Mouse (Mus musculus): ENCODE measurements around the gene Tcp11.
A peak's percentile ranks its signal among the peaks of the same experiment; 100 is the strongest.

The Tcp11 gene

DNA sequence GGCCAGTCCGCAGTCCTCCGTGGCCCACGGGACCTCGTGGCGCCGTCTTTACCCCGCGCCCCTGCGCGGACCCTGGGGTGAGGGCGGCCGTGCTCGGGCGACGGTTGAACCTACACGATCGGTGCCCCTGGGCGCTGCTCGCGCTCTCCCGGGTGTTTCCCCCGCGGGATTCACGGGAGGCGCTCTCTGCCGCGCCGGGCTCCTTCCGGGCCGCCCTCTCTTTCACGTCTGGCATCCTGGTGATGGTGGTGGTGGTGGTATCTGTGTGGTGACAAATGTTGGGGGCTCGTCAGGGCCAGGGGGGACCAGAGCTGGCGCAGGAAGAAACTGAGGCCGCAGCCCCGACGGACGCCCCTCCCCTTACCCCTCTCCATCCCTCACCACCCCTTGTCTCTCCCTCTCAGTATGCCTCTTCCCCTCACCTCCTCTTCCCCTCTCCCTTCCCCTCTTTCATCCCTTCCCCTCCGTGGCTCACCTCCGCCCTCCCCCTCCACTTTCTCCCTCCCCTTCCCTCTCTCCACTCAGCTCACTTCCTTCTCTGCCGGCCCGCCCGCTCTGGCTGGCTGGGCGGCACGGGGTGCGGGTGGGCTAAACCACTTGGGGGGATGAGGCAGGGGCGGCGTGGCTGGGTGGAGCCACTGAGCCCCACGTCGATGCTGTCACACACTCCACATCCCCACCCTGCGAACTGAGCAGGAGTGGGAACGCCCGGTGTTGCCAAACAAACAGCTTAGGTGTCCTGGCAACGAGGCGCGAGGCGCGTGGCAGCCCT lies at the start of gene Tcp11:
Gene Tcp11 (minus strand): TSS at position 595 of the 772 bp plus-strand sequence.
- DNase-seq (ENCODE audit: low read depth) = peak; percentile 83

DNA sequence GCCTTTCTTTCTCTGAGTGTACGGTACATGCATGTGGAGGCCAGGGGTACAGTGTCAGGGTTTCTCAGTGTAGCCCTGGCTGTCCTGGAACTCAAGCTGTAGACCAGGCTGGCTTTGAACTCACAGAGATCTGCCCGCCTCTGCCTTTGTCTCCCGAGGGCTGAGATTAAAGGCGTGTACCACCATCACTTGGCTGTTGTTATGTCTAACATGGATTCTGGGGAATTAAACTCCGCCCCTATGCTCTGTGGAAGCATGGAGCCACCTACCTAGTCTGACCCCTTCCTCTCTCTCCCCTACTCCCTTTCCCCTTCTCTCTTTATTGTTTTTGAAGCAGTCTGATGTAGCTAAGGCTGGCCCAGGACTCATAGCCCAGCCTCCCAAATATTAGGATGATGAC lies 49.4 kb upstream of the Tcp11 start:
- no peak for DNase-seq (ENCODE audit: low read depth)

DNA sequence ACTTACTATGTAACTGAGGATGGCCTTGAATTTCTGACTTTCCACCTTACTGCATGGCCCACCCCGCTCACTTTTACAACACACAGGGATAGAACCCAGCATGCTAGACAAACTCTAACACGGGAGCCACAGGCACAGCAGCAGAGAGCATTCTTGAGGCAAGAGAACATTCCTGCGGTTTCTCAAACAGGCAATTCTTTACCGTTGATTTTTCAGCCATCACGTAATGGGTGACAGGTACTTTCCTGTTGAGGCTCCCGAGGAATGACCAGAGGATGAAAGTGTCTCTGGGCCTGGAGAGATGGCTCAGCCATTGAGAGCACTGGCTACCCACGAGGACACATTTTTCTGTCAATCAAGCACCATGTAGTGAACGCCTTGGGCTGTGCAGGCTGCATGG lies 43.9 kb upstream of the Tcp11 start:
- no peak for DNase-seq (ENCODE audit: low read depth)

DNA sequence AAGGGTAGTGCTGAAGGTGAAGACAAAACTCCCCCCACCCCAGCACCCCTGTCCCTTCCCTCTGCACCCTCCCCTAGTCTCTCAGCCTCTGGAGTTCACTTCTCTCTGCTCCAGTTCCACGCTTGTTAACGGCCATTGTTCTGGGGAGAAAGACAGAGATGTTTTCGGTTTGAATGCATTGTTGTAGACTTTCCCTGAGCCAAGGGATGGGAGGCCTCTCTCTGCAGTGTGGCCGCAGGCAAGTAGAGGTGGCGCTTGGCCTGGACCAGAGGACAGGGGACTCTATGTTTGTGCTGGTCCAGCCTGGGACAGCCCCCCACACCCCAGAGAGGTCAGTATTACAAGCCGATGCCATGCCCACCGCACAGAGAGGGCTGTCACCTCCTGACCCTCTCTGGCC lies 43.2 kb upstream of the Tcp11 start:
- no peak for DNase-seq (ENCODE audit: low read depth)

DNA sequence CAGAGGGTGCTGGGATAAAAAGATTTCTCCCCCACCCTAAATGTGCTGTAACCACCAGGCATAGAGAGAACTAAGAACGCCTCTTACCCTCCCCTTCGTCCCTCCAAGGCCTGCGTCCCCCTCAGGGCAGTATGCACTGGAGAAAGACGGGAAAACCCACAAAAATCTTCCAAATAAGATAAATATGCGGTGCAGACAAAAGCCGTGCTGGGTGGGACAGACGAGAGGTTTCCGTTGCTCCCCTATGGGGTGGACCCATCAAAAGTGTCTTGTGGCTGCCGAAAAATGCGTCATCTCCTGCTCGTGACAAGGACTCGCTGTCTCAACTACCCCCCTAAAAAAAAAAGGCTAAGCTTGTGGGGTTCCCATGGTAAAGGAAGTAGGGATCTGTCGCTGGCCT lies 42.5 kb upstream of the Tcp11 start:
- DNase-seq (ENCODE audit: low read depth) = no peak

DNA sequence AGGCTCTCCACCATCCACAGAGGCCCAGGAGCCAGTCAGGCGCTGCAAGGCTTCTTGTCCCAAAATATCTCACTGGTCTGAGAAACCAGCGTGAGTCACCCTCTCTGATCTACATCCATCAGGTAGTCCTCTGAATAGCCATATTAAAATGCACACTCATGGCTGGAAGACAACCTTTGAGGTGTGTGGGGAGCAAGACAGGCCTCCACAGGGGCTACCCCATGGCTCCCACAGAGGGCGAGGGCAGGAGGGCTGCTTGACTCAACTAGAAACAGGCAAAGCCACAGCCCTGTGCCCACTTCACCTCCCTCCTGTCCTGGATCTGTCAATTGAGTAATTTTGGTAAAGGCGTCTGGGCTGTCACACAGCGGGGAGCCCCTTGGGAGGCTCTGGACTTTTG lies 40.0 kb upstream of the Tcp11 start:
- no peak for DNase-seq (ENCODE audit: low read depth)

DNA sequence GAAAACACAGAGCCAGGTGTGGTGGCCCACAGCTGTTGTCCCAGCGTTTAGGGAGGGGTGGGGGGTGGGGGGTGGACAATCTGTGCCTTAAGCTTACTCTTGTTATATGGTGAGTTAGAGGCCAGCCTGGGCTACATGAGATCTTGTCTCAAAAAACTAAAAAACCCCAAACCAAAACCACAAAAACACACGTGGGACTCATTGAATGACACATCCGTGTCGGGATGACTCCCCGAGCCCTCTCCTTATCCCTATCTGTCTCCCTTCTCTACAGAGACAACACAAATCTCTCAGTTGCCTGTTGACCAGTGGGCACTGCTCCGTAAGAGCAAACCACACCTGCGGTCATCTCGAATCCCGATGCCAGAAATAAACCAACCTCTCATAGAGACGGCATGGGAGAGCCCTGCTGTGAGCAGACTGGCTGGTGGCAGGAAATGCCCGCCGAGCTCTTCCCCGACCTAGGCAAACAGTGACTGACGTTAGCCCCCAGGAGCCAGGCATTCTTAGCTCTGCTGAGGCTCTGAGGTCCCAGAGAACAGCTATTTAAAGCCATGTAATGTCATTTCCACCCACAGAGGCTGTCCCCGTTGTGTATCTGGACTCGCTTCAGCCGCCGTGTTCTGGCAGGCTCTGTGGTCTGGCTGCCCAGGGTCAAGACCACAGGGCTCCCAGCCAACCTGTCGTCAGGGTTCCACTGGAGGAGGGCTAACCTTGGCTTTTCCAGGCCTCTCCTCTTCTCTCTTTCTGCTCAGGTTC lies 37.2 kb upstream of the Tcp11 start:
- peak; percentile 36 for DNase-seq (ENCODE audit: low read depth)

DNA sequence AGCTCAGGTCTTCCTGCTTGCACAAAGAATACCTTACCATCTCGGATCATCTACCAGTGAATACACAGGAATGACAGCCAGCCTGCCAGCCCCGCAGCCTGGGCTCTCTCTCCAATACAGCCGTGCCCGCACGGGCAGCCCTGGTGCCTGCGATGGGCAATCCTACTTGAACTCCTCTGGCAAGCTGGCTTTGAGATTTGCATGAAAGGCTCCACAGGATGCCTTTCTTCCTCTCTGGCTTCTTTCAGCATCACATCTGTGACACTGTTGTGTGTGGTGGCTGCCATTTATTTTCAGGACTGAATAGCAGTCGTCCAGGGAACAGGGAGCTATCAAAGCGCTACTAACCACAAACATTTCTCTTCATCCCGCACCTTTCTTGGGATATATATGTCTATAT lies 35.9 kb upstream of the Tcp11 start:
- no peak for DNase-seq (ENCODE audit: low read depth)

DNA sequence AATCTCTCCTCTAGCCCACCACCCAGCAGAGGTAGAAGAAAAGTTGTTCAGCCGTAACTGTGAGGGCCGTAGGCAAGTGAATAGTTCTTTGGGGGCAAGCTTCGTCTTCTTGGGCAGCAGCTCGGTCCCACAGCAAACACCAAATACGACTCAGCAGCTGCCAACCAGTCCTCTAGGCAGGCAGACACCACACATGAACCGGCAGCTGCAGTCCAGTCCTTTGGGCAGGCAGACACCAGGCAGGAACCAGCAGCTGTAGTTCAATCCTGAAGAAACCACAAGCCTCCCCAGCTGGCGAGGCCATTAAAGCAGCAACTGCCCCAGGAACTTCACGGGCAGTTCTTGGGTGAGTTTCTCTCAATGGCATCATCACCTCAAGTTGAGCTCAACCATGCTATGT lies 31.8 kb upstream of the Tcp11 start:
- DNase-seq (ENCODE audit: low read depth) = no peak

DNA sequence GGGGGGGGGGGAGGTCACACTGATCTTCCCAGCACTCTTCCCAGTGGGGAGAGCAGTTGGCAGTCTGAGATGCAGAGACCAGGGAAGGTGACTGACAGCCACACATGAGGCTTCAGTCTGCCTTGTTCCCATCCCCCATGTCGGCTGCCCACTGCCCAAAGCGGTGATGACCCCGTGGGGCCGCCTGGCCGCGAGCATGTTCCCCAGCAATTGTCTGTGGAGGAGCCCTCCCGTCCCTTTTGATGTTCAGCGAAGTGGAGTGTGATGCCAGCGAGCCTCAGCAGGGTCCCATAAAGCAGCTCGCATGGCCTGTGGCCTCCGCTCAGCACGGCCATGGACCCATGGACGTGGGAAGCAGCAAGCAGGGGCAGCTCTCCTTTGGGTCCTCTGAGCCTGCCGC lies 26.8 kb upstream of the Tcp11 start:
- no peak for DNase-seq (ENCODE audit: low read depth)

DNA sequence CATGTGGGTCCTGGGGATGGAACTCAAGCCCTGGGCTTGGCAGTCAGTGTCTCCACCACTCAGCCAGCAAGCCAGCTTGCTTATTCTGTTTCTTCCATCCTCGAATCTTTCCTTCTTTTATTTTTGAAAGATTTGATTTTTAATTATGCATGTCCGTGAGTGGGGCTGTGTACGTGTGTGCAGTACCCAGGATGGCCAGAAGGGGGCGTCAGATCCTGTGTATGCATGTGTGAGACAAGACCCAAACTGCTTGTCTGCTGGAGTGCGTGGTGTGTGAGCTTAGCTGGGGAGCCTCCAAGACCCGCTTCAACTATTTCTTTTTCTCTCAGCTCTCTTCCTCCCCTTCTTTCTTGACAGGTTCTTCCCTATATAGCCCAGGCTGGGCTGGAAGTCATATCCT lies 25.9 kb upstream of the Tcp11 start:
- DNase-seq (ENCODE audit: low read depth) = peak; percentile 33

DNA sequence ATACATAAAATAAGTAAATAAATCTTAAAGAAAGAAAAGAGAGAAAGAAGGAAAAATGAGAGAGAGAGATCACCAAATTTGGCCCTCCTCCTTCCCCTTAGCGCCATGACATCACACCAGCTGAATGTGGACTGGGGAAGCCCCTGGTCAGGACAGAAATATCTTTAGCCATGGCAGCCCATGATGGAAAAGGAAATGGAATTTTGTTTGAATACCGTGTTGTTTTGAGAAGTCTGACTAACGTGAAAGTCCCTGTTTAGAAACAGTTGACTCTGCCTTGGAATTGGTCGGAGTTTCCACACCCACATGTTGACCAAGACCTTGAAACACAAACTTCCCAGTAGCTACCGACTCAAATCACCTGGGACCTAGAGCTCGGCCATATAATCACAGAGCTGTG lies 24.0 kb upstream of the Tcp11 start:
- DNase-seq (ENCODE audit: low read depth) = no peak

DNA sequence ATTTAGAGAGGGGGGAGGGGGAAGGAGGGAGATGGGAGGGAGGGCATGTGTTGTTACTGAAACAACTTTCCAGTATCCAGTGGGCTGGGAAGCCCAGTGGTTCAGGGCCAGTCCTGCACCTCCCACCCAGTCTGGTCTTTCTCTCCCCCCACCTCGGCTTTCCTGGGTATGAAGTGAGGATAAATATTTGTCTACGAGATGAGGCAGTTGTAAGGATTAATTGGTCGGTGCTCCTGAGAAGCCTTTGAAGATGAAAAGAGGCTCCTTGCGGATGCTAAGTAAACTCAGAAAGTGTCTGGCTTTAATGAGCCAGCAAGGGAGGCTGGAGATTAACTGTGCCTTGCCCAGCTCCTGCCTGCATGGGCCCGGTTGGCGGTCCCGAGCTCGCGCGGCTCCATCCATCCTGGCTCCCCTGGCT lies 21.5 kb upstream of the Tcp11 start:
- no peak for DNase-seq (ENCODE audit: low read depth)

DNA sequence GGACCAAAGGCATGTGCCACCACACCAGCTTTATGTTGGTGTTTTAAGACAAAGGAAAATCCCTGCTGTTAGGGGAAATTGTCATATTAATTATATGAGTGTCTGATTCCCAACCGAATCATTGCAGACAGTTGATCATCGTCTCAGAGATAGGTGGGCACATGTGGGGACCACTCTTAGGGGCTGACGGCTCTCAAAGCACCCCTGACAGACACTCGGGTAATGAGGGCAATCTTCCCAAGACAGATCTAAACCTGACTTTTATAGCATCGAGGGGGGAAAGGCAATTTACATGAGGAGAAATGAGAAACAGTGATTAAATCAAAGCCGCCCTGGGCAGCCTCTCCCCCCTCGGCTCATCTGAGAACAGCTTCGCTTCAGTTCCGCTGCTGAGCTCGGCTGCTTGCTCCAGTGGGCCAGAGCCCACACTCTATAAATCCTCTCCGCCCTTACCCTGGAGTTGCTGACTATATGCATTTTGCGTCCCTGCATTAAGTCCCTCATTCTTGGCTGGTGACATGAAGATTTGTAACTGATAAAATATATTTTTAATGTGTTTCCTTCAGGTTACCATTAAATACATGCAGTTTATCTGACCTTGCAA lies 20.9 kb upstream of the Tcp11 start:
- DNase-seq (ENCODE audit: low read depth) = no peak

DNA sequence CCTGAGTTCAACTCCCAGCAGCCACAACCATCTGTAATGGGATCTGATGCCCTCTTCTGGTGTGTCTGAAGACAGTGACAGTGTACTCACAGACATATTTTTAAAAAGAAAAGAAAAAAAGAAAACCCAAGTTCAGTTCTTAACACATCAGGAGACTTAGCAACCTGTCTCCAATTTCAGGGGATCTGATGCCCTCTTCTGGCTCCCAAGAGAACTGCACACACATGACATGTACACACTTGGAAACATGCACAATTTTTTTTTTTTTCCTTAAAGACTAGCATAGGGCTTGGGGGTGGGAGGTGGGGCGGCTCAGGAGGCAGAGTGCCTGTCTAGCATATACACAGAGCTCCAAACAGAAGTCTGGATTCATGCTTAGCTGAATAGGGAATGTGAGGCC lies 20.2 kb upstream of the Tcp11 start:
- DNase-seq (ENCODE audit: low read depth) = no peak

DNA sequence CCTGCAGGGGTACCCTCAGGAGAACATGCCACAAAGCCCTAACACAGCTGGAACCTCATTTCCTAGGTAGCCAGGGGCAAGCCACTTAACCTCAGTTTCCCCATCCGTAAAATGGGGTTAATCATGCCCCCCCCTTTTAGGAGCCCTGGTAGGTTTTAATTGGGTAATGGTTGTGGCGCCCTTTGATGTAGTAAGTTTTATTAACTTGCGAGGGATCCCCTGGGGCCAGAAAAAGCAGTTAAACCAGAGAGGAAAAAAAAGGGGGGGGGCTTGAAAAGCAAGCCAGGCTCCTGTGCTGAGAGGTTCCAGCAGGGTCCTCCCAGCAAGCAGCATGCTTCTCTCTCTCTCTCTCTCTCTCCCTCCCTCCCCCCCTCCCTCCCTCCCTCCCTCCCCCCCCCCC lies 18.6 kb upstream of the Tcp11 start:
- no peak for DNase-seq (ENCODE audit: low read depth)

DNA sequence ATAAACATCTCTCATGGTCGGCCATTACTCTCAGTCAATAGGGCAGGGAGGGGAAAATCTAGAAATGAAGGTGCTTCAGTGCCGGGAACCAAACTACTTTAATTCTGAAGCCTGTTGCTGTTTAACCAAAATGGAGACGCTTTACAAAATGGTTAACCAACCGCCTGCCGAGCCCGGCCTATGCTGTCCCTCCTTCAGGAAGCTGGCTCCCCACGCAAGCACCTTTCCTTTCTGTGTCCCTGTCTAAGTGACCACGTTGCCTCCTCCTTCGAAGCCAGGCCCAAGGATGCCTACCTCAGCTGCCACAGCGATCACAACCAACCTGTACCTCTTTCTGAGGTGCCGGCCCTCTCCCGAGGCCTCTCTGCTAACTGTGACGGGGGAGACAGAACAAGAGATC lies 16.9 kb upstream of the Tcp11 start:
- DNase-seq (ENCODE audit: low read depth) = no peak

DNA sequence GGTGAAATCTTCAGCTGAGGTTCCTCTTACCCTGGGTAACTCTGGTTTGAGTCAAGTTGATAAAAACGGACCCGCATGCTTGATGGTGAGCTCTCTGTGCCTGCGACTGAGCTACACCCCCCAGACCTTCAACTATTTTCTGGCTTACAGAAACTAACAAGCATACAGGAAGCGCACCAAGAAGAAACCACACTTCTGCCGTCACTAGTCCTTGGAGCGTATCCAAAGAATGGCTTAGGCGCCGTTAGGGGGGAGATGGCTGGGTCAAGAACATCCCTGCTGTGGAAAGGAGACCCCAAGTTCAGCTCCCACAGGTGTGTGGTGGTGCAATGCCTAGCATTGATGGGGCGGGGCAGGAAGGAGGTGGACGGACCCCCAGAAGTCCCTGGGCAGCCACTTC lies 16.0 kb upstream of the Tcp11 start:
- DNase-seq (ENCODE audit: low read depth) = no peak

DNA sequence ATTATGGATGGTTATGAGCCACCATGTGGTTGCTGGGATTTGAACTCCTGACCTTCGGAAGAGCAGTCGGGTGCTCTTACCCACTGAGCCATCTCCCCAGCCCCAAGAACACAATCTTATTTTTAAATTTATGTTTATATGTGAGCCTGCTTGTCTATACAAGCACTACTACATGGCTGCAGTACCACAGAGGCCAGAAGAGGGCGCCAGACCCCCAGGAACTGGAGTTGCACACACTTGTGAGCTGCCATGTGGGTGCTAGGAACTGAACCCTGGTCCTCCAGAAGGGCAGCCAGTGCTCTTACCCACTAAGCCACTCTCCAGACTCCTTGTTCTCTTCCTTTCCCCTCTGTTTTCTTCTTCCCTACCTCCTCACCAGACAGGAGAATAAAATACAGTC lies 13.4 kb upstream of the Tcp11 start:
- DNase-seq (ENCODE audit: low read depth) = peak; percentile 25

DNA sequence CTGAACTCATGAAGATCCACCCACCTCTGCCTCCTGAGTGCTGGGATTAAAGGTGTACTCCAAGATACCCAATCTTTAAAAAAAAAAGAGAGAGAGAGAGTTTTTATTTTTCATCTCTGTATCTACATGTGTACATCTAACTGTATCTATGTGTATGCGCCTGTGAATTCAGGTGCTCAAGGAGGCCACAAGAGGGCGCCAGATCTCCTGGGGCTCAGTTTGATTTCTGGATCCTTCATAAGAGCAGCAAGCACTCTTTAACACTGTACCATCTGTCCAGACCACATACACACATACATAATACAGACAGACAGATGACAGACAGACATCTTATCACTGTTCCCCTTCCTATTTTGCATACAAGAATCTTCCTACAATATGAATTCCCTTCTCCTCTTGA lies 11.9 kb upstream of the Tcp11 start:
- DNase-seq (ENCODE audit: low read depth) = peak; percentile 31

DNA sequence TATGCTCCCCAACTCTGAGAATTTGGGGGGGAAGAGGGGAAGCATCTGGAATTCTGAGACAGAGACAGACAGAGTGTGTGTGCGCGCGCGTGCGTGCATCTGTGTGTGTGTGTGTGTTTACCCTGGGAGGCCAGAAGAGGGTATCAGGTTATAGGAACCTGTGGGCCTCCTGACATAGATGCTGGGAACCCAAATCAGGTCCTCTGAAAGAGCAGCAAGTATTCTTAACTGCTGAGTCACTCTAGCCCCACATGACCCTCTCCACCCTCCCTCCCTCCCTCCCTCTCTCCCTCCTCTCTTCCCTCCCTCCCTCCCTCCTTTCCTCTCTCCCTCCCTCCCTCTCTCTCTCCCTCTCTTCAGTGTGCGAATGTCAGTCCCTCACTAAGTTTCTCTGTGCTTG lies 8.3 kb upstream of the Tcp11 start:
- no peak for DNase-seq (ENCODE audit: low read depth)

DNA sequence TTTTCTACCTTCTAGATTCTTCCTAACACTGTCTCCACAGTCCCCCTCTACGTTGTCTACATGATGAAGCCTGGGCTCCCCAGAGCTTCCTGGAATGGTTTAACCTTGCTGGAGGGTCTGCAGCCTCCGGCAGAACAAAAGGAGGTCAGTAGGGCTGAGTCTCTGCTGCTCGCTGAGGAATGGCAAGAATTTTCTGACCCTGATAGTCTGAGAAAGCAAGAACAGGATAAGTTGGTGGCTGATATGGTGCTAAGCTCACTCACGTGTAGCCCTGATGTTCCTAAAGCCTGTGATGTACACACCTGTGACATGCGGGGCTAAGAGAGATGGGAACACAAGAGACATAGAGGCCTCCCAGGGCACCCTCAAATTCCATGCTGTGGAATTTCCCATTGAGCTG lies 7.0 kb upstream of the Tcp11 start:
- DNase-seq (ENCODE audit: low read depth) = no peak

DNA sequence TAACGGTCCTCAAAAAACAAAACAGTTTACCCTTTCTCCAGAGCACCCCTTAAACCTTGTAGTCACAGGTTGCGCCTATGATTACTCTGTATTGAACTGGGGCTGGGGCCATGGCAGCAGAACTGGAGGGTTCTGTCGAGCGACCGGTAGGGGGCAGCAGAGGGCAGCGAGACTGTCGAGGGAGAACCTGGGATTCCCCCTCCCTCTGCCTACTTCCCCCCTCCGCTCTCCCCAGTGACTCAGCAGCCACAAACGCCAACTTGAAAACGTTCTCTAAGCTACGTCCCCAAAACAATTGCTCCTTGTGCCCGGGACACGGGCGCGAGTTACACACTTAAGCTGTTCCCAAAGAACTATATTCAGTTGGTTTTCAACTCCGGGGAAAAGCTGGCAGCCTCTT lies 4.5 kb upstream of the Tcp11 start:
- peak; percentile 92 for DNase-seq (ENCODE audit: low read depth)
